Mouse (Mus musculus): Measurements from ENCODE around the gene Sf3a1.
"Not testable (repeated sequence)": the region's sequence is repeated elsewhere in the genome, so short reads cannot be mapped to it uniquely, and the experiment has no call there.

Gene Sf3a1

GRCm38 (mm10) chr11:4159808-4160708 lies at the start of gene Sf3a1, which contains the start of gene Ccdc157:
Sf3a1 (plus strand) TSS chr11:4160350.
Ccdc157 (minus strand) TSS chr11:4160293.
- peak; percentile 87 to 93 for DNase-seq

- no peak for DNase-seq
Measured at GRCm38 (mm10) chr11:4112033-4112432, 48.1 kb upstream of the Sf3a1 start.

- DNase-seq: no peak
Measured at GRCm38 (mm10) chr11:4112861-4113260, 47.3 kb upstream of the Sf3a1 start.

- DNase-seq: no peak
Measured at GRCm38 (mm10) chr11:4113496-4113895, 46.7 kb upstream of the Sf3a1 start.

DNA sequence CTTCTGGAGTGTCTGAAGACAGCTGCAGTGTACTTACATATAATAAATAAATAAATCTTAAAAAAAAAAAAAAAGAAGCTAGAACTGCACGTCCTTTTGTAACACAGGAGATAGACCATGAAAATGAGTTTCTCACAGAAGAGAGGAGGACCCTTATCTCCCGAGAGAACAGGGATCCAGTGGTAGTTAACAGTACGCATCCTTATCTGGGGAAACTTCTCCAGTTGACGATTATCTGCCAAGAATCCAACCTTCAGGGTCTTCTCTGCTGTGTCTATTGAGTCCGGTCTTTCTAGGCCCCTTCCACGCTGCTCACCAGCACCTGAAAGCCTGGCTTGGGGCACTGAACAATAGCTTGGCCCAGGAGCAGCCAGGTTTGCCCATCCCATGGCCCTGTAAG lies 46.2 kb upstream of the Sf3a1 start:
- no peak for DNase-seq

DNA sequence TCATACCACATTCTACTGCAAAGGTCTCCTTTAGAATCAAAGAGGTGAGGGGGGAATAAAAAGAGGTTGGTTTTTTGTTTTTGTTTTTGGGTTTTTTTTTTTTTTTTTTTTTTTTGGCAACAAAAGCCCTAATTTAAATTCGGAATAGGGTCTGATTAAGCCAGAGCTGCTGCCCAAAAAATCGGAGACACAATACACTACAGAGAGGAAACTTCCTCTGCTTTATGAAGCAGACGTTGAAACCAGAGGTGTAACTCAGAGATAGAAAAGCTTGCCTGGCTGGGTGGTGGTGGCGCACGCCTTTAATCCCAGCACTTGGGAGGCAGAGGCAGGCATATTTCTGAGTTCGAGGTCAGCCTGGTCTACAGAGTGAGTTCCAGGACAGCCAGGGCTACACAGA lies 45.6 kb upstream of the Sf3a1 start:
- not testable (repeated sequence) for DNase-seq

DNA sequence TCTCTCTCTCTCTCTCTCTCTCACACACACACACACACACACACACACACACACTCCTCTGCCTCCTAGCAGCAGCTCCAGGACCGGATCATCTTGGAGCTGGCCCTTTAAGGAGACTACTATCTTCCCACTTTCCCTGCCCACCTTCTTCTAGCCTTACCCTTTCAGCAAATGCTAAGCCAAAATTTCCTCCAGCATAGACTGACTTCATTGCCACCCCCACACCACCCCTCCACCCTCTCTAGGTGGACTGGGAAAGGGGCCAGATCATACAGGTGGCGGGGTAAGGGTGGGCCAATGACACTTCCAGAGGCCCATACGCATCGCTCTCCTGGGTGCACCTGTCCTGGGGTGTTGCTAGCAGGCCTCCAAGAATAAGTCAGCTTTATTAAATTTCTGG lies 44.7 kb upstream of the Sf3a1 start:
- DNase-seq: no peak

- DNase-seq: no peak
Measured at GRCm38 (mm10) chr11:4116458-4117141, 43.5 kb upstream of the Sf3a1 start.

DNA sequence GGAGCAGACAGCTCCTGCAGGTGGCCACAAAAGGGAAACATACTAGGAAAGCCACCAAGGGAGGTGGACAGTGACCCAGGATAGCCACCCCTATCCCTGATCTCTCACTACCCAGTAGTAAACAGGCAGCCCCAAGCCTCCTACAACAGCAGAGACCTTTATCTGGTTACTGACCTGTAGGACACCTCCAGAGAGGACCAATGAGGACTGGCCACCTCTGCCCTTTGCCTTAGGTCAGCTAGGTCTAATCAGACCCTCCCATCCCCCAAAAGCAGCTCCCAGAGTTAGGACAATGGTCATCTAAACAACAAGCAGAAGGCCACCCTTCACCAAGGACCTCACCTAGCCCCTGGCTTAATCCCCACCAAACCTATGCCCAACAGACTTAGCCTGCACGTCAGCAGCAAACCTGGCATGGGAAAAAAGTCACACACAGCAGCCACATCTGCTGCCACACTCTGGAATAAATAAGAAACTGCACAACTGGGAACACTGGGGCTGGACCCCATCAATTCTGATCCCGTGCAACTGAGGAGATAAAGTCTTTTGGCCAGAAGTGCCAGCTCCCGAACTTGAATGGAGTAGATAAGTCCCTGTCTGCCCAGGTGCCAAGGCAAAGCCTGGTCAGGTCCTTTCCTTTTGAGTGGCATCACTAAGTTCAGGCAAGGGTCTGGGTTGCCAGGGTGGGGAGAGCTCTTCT lies 42.6 kb upstream of the Sf3a1 start:
- no peak for DNase-seq

DNA sequence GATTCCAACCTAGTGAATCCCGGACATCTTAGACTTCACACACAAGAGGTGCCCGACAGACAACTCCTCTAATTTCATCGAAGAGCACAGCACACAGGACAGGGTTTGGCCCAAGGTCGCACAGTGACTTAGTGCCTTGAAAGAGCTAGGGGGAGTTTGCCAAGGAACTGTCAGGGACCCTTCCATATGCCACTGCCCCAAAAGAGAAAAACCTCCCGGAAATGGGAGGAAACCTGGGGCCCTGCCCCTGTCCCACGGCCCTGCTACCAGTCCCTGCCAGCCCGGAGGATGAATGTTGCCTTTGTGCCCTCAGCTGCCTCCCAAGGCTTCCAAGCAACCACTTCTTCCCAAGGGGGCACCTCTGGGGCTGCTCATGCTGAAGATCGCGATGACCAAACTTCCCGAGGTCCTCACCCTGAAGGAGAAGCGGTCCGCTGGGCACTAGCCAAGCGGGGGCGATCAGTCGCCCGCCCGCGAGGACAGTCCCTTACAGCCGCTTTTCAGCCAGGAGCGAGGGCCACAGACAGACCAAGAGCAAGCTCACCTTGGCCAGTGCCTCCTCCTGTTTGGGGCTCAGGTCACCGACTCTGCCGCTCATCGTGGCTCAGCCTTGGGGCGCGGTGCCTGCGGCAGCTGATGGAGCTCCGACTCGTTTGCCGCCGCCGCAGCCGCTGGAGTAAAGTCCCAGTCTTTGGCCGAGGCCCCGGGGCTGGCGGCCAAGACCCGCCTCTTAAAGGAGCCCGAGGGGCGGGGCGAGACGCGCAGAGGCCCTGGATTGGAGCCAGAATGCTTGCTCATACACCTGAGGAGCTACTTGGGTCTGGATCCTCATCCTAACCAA lies 41.8 kb upstream of the Sf3a1 start:
- peak in 1 of 2 experiments; percentile 26 for DNase-seq

GRCm38 (mm10) chr11:4119635-4120034 lies 40.5 kb upstream of the Sf3a1 start:
- no peak for DNase-seq

DNA sequence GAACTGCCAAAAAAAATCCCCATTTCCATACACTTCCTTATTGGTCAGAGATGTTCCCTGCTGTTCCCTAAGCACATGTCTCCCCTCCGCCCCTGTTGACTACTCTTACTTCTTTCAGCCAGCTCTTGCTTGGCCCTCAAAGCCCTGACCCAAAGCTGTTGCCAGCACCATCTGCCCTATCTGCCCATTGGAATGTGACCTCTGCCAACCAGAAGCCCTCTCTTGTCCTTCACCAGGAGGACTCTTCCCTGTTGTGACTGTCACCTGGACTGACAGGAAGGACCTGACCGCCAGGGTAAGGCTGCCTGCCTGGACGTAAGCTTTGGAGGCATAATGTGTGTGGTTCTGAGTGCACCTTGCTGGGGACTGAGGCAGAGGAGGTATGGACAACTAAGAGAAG lies 38.5 kb upstream of the Sf3a1 start:
- DNase-seq: no peak

DNA sequence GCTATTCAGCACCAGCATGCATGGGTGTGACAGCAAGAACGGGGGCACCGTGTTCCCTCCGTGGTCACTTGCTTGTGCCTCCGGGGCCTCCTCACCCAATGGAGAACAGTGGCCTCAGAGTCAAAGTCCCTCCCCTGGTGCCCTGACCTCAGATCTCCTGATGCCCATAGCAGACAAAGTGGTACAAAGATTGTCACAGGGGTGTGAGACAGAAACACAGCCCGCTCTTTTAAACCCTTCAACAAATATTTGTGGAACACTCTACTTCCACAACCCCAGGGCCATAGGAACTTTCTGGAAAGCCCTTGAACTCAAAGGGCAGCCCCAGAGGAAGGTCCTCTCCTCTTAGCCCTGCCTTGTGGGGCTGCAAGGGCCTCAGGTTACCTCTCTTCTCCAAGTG lies 37.9 kb upstream of the Sf3a1 start:
- no peak for DNase-seq

GRCm38 (mm10) chr11:4122742-4123579 lies 37.2 kb upstream of the Sf3a1 start, which contains the start of gene Sec14l2:
Sec14l2 (minus strand) TSS chr11:4123415.
- peak in 1 of 2 experiments; percentile 29 for DNase-seq

DNA sequence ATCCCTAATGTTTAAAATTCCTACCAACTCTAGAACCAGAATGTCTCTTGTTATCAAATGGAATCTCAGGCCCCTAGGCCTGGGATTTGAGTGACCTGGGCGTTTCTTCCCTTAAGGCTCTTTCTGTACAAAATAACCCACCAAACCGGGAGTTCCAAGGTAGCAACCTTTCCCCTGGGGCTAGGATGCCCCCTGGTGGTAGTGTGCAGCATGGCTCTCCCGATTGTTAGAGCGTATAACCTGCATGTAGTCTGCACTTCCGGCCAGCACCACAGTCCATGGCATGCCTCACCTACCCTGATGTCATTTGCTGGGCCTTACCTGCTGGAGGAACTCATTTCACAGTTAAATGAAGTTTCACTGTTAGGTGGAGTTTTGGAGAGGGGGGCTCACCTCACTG lies 36.2 kb upstream of the Sf3a1 start:
- DNase-seq: peak in 1 of 2 experiments; percentile 22

DNA sequence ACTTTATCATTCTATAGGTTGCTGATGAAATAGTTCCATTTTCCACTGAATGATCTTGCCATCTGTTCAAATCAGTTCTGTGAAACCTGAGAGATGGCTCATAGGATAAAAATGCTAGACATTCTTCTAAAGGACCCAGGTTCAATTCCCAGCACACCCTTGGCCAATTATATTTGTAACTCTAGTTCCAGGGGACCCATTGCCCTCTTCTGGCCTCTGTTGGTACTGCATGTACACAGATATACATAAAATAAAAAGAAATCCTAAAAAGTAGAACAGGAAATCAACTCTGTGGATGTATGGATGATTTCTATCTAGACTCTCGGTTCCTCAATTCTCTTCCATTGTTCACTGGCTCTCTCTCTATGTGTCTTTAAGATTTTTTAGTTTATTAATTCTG lies 33.1 kb upstream of the Sf3a1 start:
- DNase-seq: no peak

DNA sequence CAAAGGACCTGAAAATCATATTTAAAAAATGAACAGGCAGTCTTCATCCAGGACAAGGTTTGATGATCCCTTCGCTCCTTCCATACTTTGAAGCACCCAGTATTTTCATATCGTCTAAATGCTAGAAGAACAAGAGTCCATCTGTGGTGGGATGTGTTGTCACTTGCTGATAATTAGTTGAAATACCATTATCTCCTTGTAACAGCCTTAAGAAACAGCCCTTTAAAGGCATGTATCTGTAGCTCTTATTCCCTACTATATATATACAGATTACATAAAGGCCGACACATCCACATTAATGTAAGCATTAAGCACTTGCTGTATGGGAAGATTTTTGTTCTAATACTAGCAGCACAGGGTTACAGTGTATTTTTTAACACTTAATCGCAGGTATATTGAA lies 31.7 kb upstream of the Sf3a1 start:
- DNase-seq: not testable (repeated sequence)

GRCm38 (mm10) chr11:4133450-4133849 lies 26.7 kb upstream of the Sf3a1 start:
- peak in 1 of 2 experiments; percentile 24 for DNase-seq

DNA sequence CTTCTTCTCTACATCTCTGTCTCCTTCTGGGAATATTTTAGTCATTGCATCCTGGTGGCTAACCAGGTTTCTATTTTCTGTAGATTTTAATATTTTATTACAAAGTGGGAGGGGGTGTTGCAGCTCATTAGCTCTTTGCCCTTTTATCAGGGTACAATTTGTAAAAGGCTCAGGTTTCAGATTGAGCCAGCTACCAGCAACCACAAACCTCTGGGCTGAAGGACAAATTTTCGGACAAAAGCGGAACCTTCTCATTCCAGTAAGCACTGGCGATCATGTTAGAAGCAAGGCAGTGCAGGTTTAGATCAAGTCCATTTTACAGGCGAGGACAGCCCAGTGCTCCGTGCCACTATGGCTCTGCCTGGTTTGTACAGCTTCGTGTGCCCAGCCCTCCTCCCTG lies 25.8 kb upstream of the Sf3a1 start:
- no peak for DNase-seq

GRCm38 (mm10) chr11:4134986-4135935 lies 24.9 kb upstream of the Sf3a1 start, which contains the start of gene Rnf215:
Rnf215 (plus strand) TSS chr11:4135202.
- DNase-seq: peak; percentile 78 to 93
